Mouse (Mus musculus): ENCODE data around the gene P2ry10. TPM values are rescaled to one million over a fixed set of nuclear protein-coding genes. Genes with fewer than 3 reads are reported as not detected.

P2ry10 gene
- polyA plus RNA-seq, 1 experiment = not detected

GRCm38 (mm10) chrX:107116987-107117386, 28.7 kb downstream of the P2ry10 start:
- no peaks in the 10 kb centered on the region for H3K4me1 ChIP-seq (ENCODE audit: control insufficient read depth)
- TF ChIP-seq GATA1 (IDR thresholded peaks at IDR 0.05; ENCODE audit: low read length) (no peak), TAL1 (IDR thresholded peaks at IDR 0.05; ENCODE audit: low read length) (no peak)
- no peaks in the 10 kb centered on the region for H3K36me3 ChIP-seq (ENCODE audit: control insufficient read depth)
- H3K4me3 ChIP-seq (replicated peaks) = no peak overlapping the region
- no peaks in the 10 kb centered on the region for H3K9me3 ChIP-seq (ENCODE audit: control insufficient read depth, low read length)
- no peaks in the 10 kb centered on the region for H3K27me3 ChIP-seq (ENCODE audit: control insufficient read depth)

GRCm38 (mm10) chrX:107143184-107143583, 54.9 kb downstream of the P2ry10 start:
- Histone ChIP-seq H3K4me1 (ENCODE audit: control insufficient read depth) (no peaks in the 10 kb centered on the region), H3K27me3 (ENCODE audit: control insufficient read depth) (no peaks in the 10 kb centered on the region), H3K36me3 (ENCODE audit: control insufficient read depth) (no peaks in the 10 kb centered on the region), H3K9me3 (ENCODE audit: control insufficient read depth, low read length) (no peaks in the 10 kb centered on the region), H3K4me3 (replicated peaks) (no peak overlapping the region)
- TF ChIP-seq TAL1 (IDR thresholded peaks at IDR 0.05; ENCODE audit: low read length) (no peak), GATA1 (IDR thresholded peaks at IDR 0.05; ENCODE audit: low read length) (no peak)

- Histone ChIP-seq H3K9me3 (ENCODE audit: control insufficient read depth, low read length) (no peaks in the 10 kb centered on the region), H3K4me3 (replicated peaks) (no peak overlapping the region), H3K4me1 (ENCODE audit: control insufficient read depth) (no peaks in the 10 kb centered on the region), H3K36me3 (ENCODE audit: control insufficient read depth) (no peaks in the 10 kb centered on the region), H3K27me3 (ENCODE audit: control insufficient read depth) (no peaks in the 10 kb centered on the region)
- TF ChIP-seq GATA1 (IDR thresholded peaks at IDR 0.05; ENCODE audit: low read length) (no peak), TAL1 (IDR thresholded peaks at IDR 0.05; ENCODE audit: low read length) (no peak)
These were observed 55.6 kb downstream of the P2ry10 start for GRCm38 (mm10) chrX:107143930-107144329.

- no peak within 1 kb of the TSS for H3K4me3 ChIP-seq (replicated peaks)
- H3K9me3 ChIP-seq (ENCODE audit: control insufficient read depth, low read length) = no peaks in the 10 kb centered on the region
- no peak for TF ChIP-seq TAL1 (IDR thresholded peaks at IDR 0.05; ENCODE audit: low read length)
- TF ChIP-seq GATA1 (IDR thresholded peaks at IDR 0.05; ENCODE audit: low read length) = no peak
- H3K36me3 ChIP-seq (ENCODE audit: control insufficient read depth) = no peaks in the 10 kb centered on the region
- peaks cover 9% of the 10 kb centered on the region for H3K4me1 ChIP-seq (ENCODE audit: control insufficient read depth)
- H3K27me3 ChIP-seq (ENCODE audit: control insufficient read depth) = no peaks in the 10 kb centered on the region
These were observed 60.4 kb downstream of the P2ry10 start, which contains the start of gene P2ry10b for GRCm38 (mm10) chrX:107148681-107149080. Gene P2ry10b, plus strand, starts transcription at chrX:107148927.

- TF ChIP-seq TAL1 (IDR thresholded peaks at IDR 0.05; ENCODE audit: low read length) (no peak), GATA1 (IDR thresholded peaks at IDR 0.05; ENCODE audit: low read length) (no peak)
- Histone ChIP-seq H3K27me3 (ENCODE audit: control insufficient read depth) (no peaks in the 10 kb centered on the region), H3K36me3 (ENCODE audit: control insufficient read depth) (no peaks in the 10 kb centered on the region), H3K4me3 (replicated peaks) (no peak overlapping the region), H3K4me1 (ENCODE audit: control insufficient read depth) (peaks cover 9% of the 10 kb centered on the region), H3K9me3 (ENCODE audit: control insufficient read depth, low read length) (no peaks in the 10 kb centered on the region)
These were observed 61.2 kb downstream of the P2ry10 start for GRCm38 (mm10) chrX:107149391-107149993.

GRCm38 (mm10) chrX:107150027-107150426, 61.7 kb downstream of the P2ry10 start:
- H3K4me3 ChIP-seq (replicated peaks) = no peak overlapping the region
- no peak for TF ChIP-seq TAL1 (IDR thresholded peaks at IDR 0.05; ENCODE audit: low read length)
- no peak for TF ChIP-seq GATA1 (IDR thresholded peaks at IDR 0.05; ENCODE audit: low read length)
- no peaks in the 10 kb centered on the region for H3K36me3 ChIP-seq (ENCODE audit: control insufficient read depth)
- no peaks in the 10 kb centered on the region for H3K9me3 ChIP-seq (ENCODE audit: control insufficient read depth, low read length)
- no peaks in the 10 kb centered on the region for H3K27me3 ChIP-seq (ENCODE audit: control insufficient read depth)
- H3K4me1 ChIP-seq (ENCODE audit: control insufficient read depth) = peaks cover 9% of the 10 kb centered on the region

- H3K4me3 ChIP-seq (replicated peaks) = peak overlapping the region; percentile 36
- H3K4me1 ChIP-seq (ENCODE audit: control insufficient read depth) = peaks cover 9% of the 10 kb centered on the region
- H3K36me3 ChIP-seq (ENCODE audit: control insufficient read depth) = no peaks in the 10 kb centered on the region
- H3K27me3 ChIP-seq (ENCODE audit: control insufficient read depth) = no peaks in the 10 kb centered on the region
- TF ChIP-seq TAL1 (IDR thresholded peaks at IDR 0.05; ENCODE audit: low read length) (no peak), GATA1 (IDR thresholded peaks at IDR 0.05; ENCODE audit: low read length) (no peak)
- no peaks in the 10 kb centered on the region for H3K9me3 ChIP-seq (ENCODE audit: control insufficient read depth, low read length)
These were observed 62.6 kb downstream of the P2ry10 start for GRCm38 (mm10) chrX:107150752-107151515.

Other genes starting within 250 kb of the P2ry10 start
- gene Rtl3, start 247.8 kb upstream of the P2ry10 start, polyA plus RNA-seq (2012) = not detected in 2 replicates
- not detected in 2 replicates for gene Lpar4, start 167.9 kb upstream of the P2ry10 start, polyA plus RNA-seq (2012)
- 0.05 TPM in 1 of 2 replicates, not detected in the other for gene P2ry10b, start 60.4 kb downstream of the P2ry10 start, polyA plus RNA-seq (2012)
- gene Gpr174, start 167.4 kb downstream of the P2ry10 start, polyA plus RNA-seq (2012) = not detected in 2 replicates